Mouse (Mus musculus) bone marrow macrophage, adult 2 months (primary cell): ENCODE measurements around the gene Zhx3.

Experiments used
- CTCF ChIP-seq: IDR thresholded peaks from 2 replicates; pipeline ENCODE4 v1.5.1; 2012; ENCODE audit warnings: low read depth, mild to moderate bottlenecking, low read length, moderate library complexity
- POLR2A ChIP-seq: IDR thresholded peaks from 2 replicates; pipeline ENCODE4 v1.6.1; 2012; ENCODE audit warnings: mild to moderate bottlenecking, low read depth, low read length, borderline replicate concordance

DNA sequence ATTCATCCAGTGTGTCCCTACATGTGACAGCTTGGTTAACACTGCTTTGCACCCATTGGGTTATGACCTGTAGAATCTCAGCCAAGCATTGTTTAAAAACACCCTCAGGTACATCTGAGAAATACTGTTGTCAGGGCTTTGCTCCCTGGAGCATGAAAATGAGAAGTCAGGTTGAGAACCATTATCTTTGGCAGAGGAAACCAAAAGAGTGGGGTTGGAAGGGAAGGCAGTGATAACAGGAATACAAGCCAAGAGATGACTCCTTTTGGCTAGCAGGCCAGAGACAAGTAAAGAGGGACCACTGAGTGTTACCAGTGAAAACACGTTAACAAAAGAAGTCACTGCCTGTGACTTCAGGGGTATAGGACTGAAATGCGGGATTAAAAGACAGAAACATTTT is 108.4 kb downstream of the Zhx3 start:
- no peak for TF ChIP-seq POLR2A
- TF ChIP-seq CTCF = no peak
